Mouse (Mus musculus) frontal cortex, postnatal 36 days (tissue): Measurements from ENCODE around the gene Mdm1.
"Not testable (repeated sequence)": the region's sequence is repeated elsewhere in the genome, so short reads cannot be mapped to it uniquely, and the experiment has no call there.

Source experiments
- DNase-seq, 2 experiments: peaks; one replicate each; pipeline ENCODE4 v3.0.0; 2022; ENCODE audit warnings: low spot score in 2 of 2

The Mdm1 gene

DNA sequence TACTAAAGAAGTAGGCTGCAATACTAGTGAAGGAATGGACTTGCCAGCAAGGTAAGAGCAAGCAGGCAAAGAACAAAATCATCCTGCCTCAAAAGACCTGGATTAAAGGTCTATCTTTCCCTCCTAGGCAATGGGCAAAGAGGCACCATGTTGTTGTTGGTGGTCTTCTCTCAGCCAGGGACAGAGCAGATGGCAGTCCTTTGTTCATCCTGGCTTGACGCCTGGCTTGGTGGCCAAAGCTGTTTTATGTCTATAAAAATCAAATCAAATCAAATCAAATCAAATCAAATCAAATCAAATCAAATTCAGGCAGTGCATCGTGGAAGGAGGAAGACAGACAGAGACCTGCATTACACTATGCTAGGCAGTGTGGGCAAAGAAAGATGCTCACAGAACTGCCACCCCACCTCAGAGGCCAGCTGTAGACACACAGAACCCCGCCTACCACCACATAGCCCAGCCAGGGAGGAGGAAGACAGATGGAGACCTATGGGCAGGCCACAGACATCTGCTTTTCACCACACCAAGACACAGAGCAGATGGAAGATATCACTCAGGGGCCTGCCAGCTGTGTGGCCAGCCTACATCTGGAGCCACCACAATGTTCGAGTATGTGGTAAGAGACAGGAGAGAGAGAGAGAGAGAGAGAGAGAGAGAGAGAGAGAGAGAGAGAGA is 74.2 kb downstream of the Mdm1 start:
- not testable (repeated sequence) for DNase-seq
